Comparison of ENCODE assay signal across 9 mouse cellular contexts in the genomic region with DNA sequence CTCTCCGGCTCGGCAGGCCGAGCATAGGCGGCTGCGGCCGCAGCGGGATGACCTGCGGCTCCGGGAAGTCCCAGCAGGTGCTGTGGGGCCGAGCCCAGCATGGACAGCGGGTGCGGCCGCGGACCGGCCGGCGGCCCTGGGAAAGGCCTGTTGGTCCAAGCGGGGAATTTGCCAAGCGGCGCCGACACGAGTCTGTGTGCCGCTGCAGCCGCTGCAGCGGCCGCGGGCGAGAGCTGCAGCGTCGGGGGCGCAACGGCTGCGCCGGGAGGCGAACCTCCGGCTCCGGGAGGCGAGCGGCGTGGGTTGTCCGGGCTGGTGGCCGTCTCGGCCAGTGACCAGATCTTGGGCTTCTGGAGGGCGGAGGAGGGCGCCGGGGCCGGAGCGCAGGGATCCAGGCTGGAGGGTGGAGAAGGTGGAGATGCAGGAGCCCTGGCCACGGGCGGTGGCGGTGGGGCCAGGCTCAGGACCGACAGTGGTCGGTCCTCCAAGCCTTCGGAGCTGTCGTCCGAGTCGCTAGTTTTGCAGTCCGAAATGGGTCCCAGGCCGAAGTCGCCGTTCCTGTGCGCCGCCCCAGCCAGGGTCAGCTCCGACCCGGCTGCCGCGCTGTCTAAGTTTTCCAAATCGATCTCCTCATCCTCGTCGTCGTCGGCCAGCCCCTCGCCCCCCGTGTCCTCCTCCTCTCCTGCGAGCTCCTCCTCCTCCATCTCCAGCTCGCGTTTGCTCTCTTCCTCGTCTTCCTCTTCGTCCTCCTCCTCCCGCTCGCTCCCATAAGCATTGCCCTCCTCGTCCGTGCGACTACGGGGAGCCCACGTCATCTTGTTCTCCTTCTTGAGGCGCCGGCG. TPM values are rescaled to one million over a fixed set of nuclear protein-coding genes. Genes with fewer than 3 reads are reported as not detected.
DNase-seq lines count a peak whose midpoint lies in the region; ATAC-seq and TF ChIP-seq lines count a peak whose summit lies in the region.
"Had no signal": no experiment of that assay in that cellular context is flagged by ENCODE, and none has a peak within 500 bp of the region (broad histone marks: within the 10 kb centered on the region; RNA-seq: fewer than 3 reads in every experiment).

No protein-coding gene starts in this region.

- peak overlapping the region; percentile 91 for H3K27ac ChIP-seq in heart, postnatal 0 days (ENCODE audit: low read depth)
- peak overlapping the region; percentile 78 for H3K27ac ChIP-seq in limb, embryonic 12.5 days

- no peak for TF ChIP-seq EP300 in heart, postnatal 0 days (IDR thresholded peaks at IDR 0.05; ENCODE audit: low read depth)

- WGBS in heart, postnatal 0 days, result 3% methylated on average over 82 of the region's 89 CpGs
- under 1% methylated on average over 89 of the region's 89 CpGs for WGBS in limb, embryonic 12.5 days

- no peak for ATAC-seq in heart, postnatal 0 days (ENCODE audit: insufficient read depth, low read depth)
- ATAC-seq in limb, embryonic 12.5 days (ENCODE audit: insufficient number of reproducible peaks, insufficient read depth, low FRiP score, low TSS enrichment, low read depth), result no peak

- H3K79me2 ChIP-seq in myocyte (ENCODE audit: control insufficient read depth, insufficient read depth), result peaks cover 10% of the 10 kb centered on the region

- no peak for TF ChIP-seq CTCF in heart, postnatal 0 days (IDR thresholded peaks at IDR 0.05; ENCODE audit: low read depth)

- peak overlapping the region; percentile 74 for H3K4me2 ChIP-seq in heart, postnatal 0 days (ENCODE audit: low read depth, low read length)
- peak overlapping the region; percentile 75 for H3K4me2 ChIP-seq in limb, embryonic 12.5 days
- peak overlapping the region; percentile 79 for H3K4me2 ChIP-seq in myocyte (ENCODE audit: low read depth)

- H3K4me1 ChIP-seq in heart, postnatal 0 days (ENCODE audit: control insufficient read depth, insufficient read depth), result 0 out of 2 replicates have a peak, but pooled peaks cover 6% of the 10 kb centered on the region
- peaks cover 53% of the 10 kb centered on the region for H3K4me1 ChIP-seq in limb, embryonic 12.5 days (replicated peaks)

- peak overlapping the region; percentile 75 for H3K4me3 ChIP-seq in heart, postnatal 0 days (ENCODE audit: low read depth, low read length)
- peak overlapping the region; percentile 52 for H3K4me3 ChIP-seq in limb, embryonic 12.5 days (replicated peaks)
- H3K4me3 ChIP-seq in myocyte, result peak overlapping the region; percentile 83
- H3K4me3 ChIP-seq: erythroblast, embryonic 14.5 days had no signal

- H3ac ChIP-seq in myocyte (ENCODE audit: control insufficient read depth, insufficient read length), result peak overlapping the region; percentile 91

- no peaks in the 10 kb centered on the region for H3K36me3 ChIP-seq in heart, postnatal 0 days (replicated peaks; ENCODE audit: control insufficient read depth, insufficient read depth, low read length)
- no peaks in the 10 kb centered on the region for H3K36me3 ChIP-seq in limb, embryonic 12.5 days
- no peaks in the 10 kb centered on the region for H3K36me3 ChIP-seq in myocyte (ENCODE audit: control insufficient read depth, insufficient read depth)

- peak overlapping the region; percentile 73 for H3K9ac ChIP-seq in heart, postnatal 0 days (replicated peaks; ENCODE audit: low read depth, low read length)
- peak overlapping the region; percentile 68 for H3K9ac ChIP-seq in limb, embryonic 12.5 days (replicated peaks)

- no peaks in the 10 kb centered on the region for H3K9me3 ChIP-seq in heart, postnatal 0 days (replicated peaks; ENCODE audit: control insufficient read depth, low read length)
- H3K9me3 ChIP-seq in limb, embryonic 12.5 days, result no peaks in the 10 kb centered on the region

- H3K27me3 ChIP-seq in heart, postnatal 0 days (ENCODE audit: control insufficient read depth, insufficient read depth, low read length), result peaks cover 72% of the 10 kb centered on the region
- peaks cover 98% of the 10 kb centered on the region for H3K27me3 ChIP-seq in limb, embryonic 12.5 days
- no peaks in the 10 kb centered on the region for H3K27me3 ChIP-seq in myocyte (ENCODE audit: control insufficient read depth, insufficient read depth, insufficient read length)

- DNase-seq in adrenal gland, adult 2 months, result peak; percentile 30
- DNase-seq in adrenal gland, adult 18-20 months (ENCODE audit: low spot score in 2 of 2), result no peak
- peak; percentile 29 for DNase-seq in cerebellum, postnatal 36 days
- DNase-seq in heart, postnatal 0 days (ENCODE audit: low spot score), result peak; percentile 6
- no peak for DNase-seq in frontal cortex, postnatal 36 days (ENCODE audit: low spot score in 2 of 2)
- DNase-seq in layer of hippocampus, adult 9-11 months, result no peak

- TF ChIP-seq POLR2A in myocyte (IDR thresholded peaks at IDR 0.05; ENCODE audit: insufficient read length, low read depth), result peak; percentile 12

TF ChIP-seq in myocyte, 11 proteins besides CTCF, POLR2A, EP300 and RAD21:
- TF ChIP-seq E2F4 (IDR thresholded peaks at IDR 0.05; ENCODE audit: insufficient read depth) (no peak), MYOD1 (IDR thresholded peaks at IDR 0.05; ENCODE audit: control insufficient read depth in 1 of 3, insufficient read length in 2 of 3, low read depth in 2 of 3) (peak in 1 of 3 experiments; percentile 54), MYOG (IDR thresholded peaks at IDR 0.05; ENCODE audit: control insufficient read depth in 1 of 3, insufficient read depth in 1 of 3, insufficient read length in 2 of 3, low read depth in 2 of 3) (peak in 1 of 3 experiments; percentile 67)
TF ChIP-seq in myocyte: peak in this region for 2.

RNA-seq across cellular contexts. Expression of gene Irx3, which starts 2.0 kb away (rescaled TPM):
- 10 to 100 TPM in 1 of 2 experiments, 1 to 10 TPM in 1; 7.4 to 14.6 TPM for total RNA-seq in adrenal gland, adult 2 months (2021)
- polyA plus RNA-seq in adrenal gland, adult 2 months (2012; rRNA removed), result 28.8 and 33.6 TPM in 2 replicates
- 10 to 100 TPM in 1 of 2 experiments, 1 to 10 TPM in 1; 6.3 to 10.0 TPM for total RNA-seq in adrenal gland, adult 18-20 months (2021)
- total RNA-seq in heart, postnatal 0 days (2014; rRNA removed; ENCODE audit: low replicate concordance), result 34.5 and 40.1 TPM in 2 replicates
- polyA plus RNA-seq in heart, postnatal 0 days (2015; fragmentation: Nextera tagmentation; extraction: Ambion mirVana), result 25.6 and 26.4 TPM in 2 replicates
- polyA plus RNA-seq in limb, embryonic 12.5 days (2016; fragmentation: Nextera tagmentation; extraction: Ambion mirVana), result 8.9 and 11.0 TPM in 2 replicates
- 26.4 TPM for polyA plus RNA-seq in myocyte (2012; fragmentation: generic; extraction: Trizol)
- polyA plus RNA-seq: erythroblast, embryonic 14.5 days had no signal

Comparison
In these comparisons a context has a peak if more than half of its experiments do, and no peak if none do; other contexts are left out.
1. DNase-seq: peak in adrenal gland, adult 2 months (single experiment), cerebellum, postnatal 36 days (2 of 2) and heart, postnatal 0 days (single experiment); none in adrenal gland, adult 18-20 months (0 of 2), frontal cortex, postnatal 36 days (0 of 2) and layer of hippocampus, adult 9-11 months (single experiment).
2. Peak in every context shown above with its lines, with median percentiles within 50 percentile points of each other: H3K4me2 ChIP-seq and H3K4me3 ChIP-seq.